Mouse (Mus musculus): ENCODE measurements at regions not wholly inside any gene's neighbourhood (a gene's known extent, or its start where the extent isn't known, plus 50 kb on each side); places are given as distances from the start of the nearest gene placed in this dataset.

- no peak for DNase-seq (ENCODE audit: low read depth)
Measured at GRCm38 (mm10) chr1:69212896-69213500, 105.1 kb upstream of the Erbb4 start.

DNA sequence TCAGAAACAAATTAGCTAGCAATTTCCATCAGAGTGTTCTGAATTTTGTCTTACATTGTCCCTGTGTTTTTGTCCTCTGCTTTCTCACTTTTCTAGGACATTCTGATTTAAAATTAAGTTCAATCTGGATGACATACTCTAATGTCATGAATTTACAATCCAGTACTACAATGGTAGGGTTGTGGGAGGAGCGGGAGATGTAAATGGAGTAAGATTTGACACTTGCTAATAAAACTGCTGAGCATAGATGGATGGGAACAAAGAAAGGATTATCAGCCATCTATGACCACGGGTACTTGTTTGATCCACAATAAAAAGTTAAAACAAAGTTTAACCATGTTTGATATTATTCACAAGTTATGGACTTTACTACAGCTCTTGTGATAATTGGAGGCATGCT, 94.9 kb upstream of the Erbb4 start:
- no peak for DNase-seq (ENCODE audit: low read depth)

GRCm38 (mm10) chr1:69165202-69165601, 57.3 kb upstream of the Erbb4 start:
- DNase-seq (ENCODE audit: low read depth) = no peak

Measured in naive thymus-derived CD4-positive, alpha-beta T cell, adult 2 months (primary cell).